Mouse (Mus musculus): Measurements from ENCODE around the gene Ptpn14.

The Ptpn14 gene

GRCm38 (mm10) chr1:189898708-189899107 is 170.6 kb downstream of the Ptpn14 start:
- no peak for DNase-seq (ENCODE audit: low read depth, low spot score)

- no peak for DNase-seq (ENCODE audit: low read depth, low spot score)
Measured at GRCm38 (mm10) chr1:189899526-189899925, 171.5 kb downstream of the Ptpn14 start.

- no peak for DNase-seq (ENCODE audit: low read depth, low spot score)
Measured at GRCm38 (mm10) chr1:189902413-189902812, 174.3 kb downstream of the Ptpn14 start.

- DNase-seq (ENCODE audit: low read depth, low spot score) = no peak
Measured at GRCm38 (mm10) chr1:189903169-189903568, 175.1 kb downstream of the Ptpn14 start.

GRCm38 (mm10) chr1:189910685-189911345 is 182.7 kb downstream of the Ptpn14 start:
- no peak for DNase-seq (ENCODE audit: low read depth, low spot score)

- no peak for DNase-seq (ENCODE audit: low read depth, low spot score)
Measured at GRCm38 (mm10) chr1:189913093-189913760, 185.2 kb downstream of the Ptpn14 start.

- no peak for DNase-seq (ENCODE audit: low read depth, low spot score)
Measured at GRCm38 (mm10) chr1:189916422-189917125, 188.5 kb downstream of the Ptpn14 start.

- DNase-seq (ENCODE audit: low read depth, low spot score) = no peak
Measured at GRCm38 (mm10) chr1:189917126-189917500, 189.0 kb downstream of the Ptpn14 start.

GRCm38 (mm10) chr1:189919756-189920155 is 191.7 kb downstream of the Ptpn14 start:
- no peak for DNase-seq (ENCODE audit: low read depth, low spot score)

GRCm38 (mm10) chr1:189920701-189921567 is 192.9 kb downstream of the Ptpn14 start:
- DNase-seq (ENCODE audit: low read depth, low spot score) = peak; percentile 22

- DNase-seq (ENCODE audit: low read depth, low spot score) = no peak
Measured at GRCm38 (mm10) chr1:189921568-189921817, 193.4 kb downstream of the Ptpn14 start.

GRCm38 (mm10) chr1:189921818-189922592 is 193.9 kb downstream of the Ptpn14 start, which contains the start of gene Smyd2:
Smyd2 (minus strand) TSS chr1:189922363.
- DNase-seq (ENCODE audit: low read depth, low spot score) = peak; percentile 85

- DNase-seq (ENCODE audit: low read depth, low spot score) = no peak
Measured at GRCm38 (mm10) chr1:189922721-189923120, 194.7 kb downstream of the Ptpn14 start.

- no peak for DNase-seq (ENCODE audit: low read depth, low spot score)
Measured at GRCm38 (mm10) chr1:189923157-189923556, 195.1 kb downstream of the Ptpn14 start.

- DNase-seq (ENCODE audit: low read depth, low spot score) = no peak
Measured at GRCm38 (mm10) chr1:189923871-189924568, 196.0 kb downstream of the Ptpn14 start.

GRCm38 (mm10) chr1:189926279-189926678 is 198.2 kb downstream of the Ptpn14 start:
- DNase-seq (ENCODE audit: low read depth, low spot score) = no peak

All from CD4-positive, CD25-positive, alpha-beta regulatory T cell, adult 2 months (primary cell).